Mouse (Mus musculus): ENCODE data around the gene Chd3. TPM values are rescaled to one million over a fixed set of nuclear protein-coding genes. Genes with fewer than 3 reads are reported as not detected.
A peak's percentile ranks its signal among the peaks of the same experiment; 100 is the strongest.

Chd3 gene
- total RNA-seq, 2 experiments from 2014 or later, result 541 to 561 TPM

- TF ChIP-seq CTCF (conservative IDR thresholded peaks at IDR 0.05), result no peak
- DNase-seq (ENCODE audit: low spot score in 2 of 2), result peak in 1 of 2 experiments; percentile 39
- peak overlapping the region; percentile 87 for H3K4me3 ChIP-seq
- peak overlapping the region; percentile 99 for H3K27ac ChIP-seq
Observed at GRCm38 (mm10) chr11:69411538-69412203, 42.5 kb upstream of the Chd3 start.

GRCm38 (mm10) chr11:69411073-69411535 is 41.9 kb upstream of the Chd3 start:
- TF ChIP-seq CTCF (conservative IDR thresholded peaks at IDR 0.05), result no peak
- peak overlapping the region; percentile 87 for H3K4me3 ChIP-seq
- peak overlapping the region; percentile 99 for H3K27ac ChIP-seq
- DNase-seq (ENCODE audit: low spot score in 2 of 2), result peak; percentile 92 to 94

- TF ChIP-seq CTCF (conservative IDR thresholded peaks at IDR 0.05), result no peak
- peak overlapping the region; percentile 99 for H3K27ac ChIP-seq
- peak overlapping the region; percentile 87 for H3K4me3 ChIP-seq
- DNase-seq (ENCODE audit: low spot score in 2 of 2), result peak in 1 of 2 experiments; percentile 47
Observed at GRCm38 (mm10) chr11:69410310-69411072, 41.3 kb upstream of the Chd3 start.

- Histone ChIP-seq H3K4me3 (peak overlapping the region; percentile 87), H3K27ac (peak overlapping the region; percentile 99)
- TF ChIP-seq CTCF (conservative IDR thresholded peaks at IDR 0.05), result no peak
- DNase-seq (ENCODE audit: low spot score in 2 of 2), result no peak
Observed at GRCm38 (mm10) chr11:69410045-69410309, 40.8 kb upstream of the Chd3 start.

- no peak for TF ChIP-seq CTCF (conservative IDR thresholded peaks at IDR 0.05)
- H3K4me3 ChIP-seq, result peak overlapping the region; percentile 87
- peak in 1 of 2 experiments; percentile 72 for DNase-seq (ENCODE audit: low spot score in 2 of 2)
- H3K27ac ChIP-seq, result peak overlapping the region; percentile 99
Observed at GRCm38 (mm10) chr11:69409378-69410044, 40.3 kb upstream of the Chd3 start.

- Histone ChIP-seq H3K27ac (peak overlapping the region; percentile 99), H3K4me3 (peak overlapping the region; percentile 87)
- DNase-seq (ENCODE audit: low spot score in 2 of 2), result peak; percentile 74 to 91
- peak; percentile 54 for TF ChIP-seq CTCF (conservative IDR thresholded peaks at IDR 0.05)
Observed at GRCm38 (mm10) chr11:69408541-69409377, 39.6 kb upstream of the Chd3 start.

GRCm38 (mm10) chr11:69407724-69408004 is 38.5 kb upstream of the Chd3 start:
- no peak for DNase-seq (ENCODE audit: low spot score in 2 of 2)
- Histone ChIP-seq H3K4me3 (peak overlapping the region; percentile 87), H3K27ac (peak overlapping the region; percentile 99)
- TF ChIP-seq CTCF (conservative IDR thresholded peaks at IDR 0.05), result no peak

- Histone ChIP-seq H3K4me3 (peak overlapping the region; percentile 8; the same call in 1 of the 2 replicates), H3K27ac (peak overlapping the region; percentile 99; the same call in 1 of the 2 replicates)
- DNase-seq (ENCODE audit: low spot score in 2 of 2), result no peak
- no peak for TF ChIP-seq CTCF (conservative IDR thresholded peaks at IDR 0.05)
Observed at GRCm38 (mm10) chr11:69406867-69407723, 37.9 kb upstream of the Chd3 start.

- Histone ChIP-seq H3K4me3 (no peak overlapping the region), H3K27ac (no peak overlapping the region)
- no peak for TF ChIP-seq CTCF (conservative IDR thresholded peaks at IDR 0.05)
- DNase-seq (ENCODE audit: low spot score in 2 of 2), result no peak
Observed at GRCm38 (mm10) chr11:69406282-69406681, 37.1 kb upstream of the Chd3 start.

GRCm38 (mm10) chr11:69405397-69406200 is 36.4 kb upstream of the Chd3 start:
- no peak for DNase-seq (ENCODE audit: low spot score in 2 of 2)
- Histone ChIP-seq H3K27ac (no peak overlapping the region), H3K4me3 (no peak overlapping the region)
- no peak for TF ChIP-seq CTCF (conservative IDR thresholded peaks at IDR 0.05)

Measured in layer of hippocampus, adult 2 months (tissue).